In genomic region chr5:111194829-111195228, GRCm38 (mm10) we compare ENCODE assay signal across 15 mouse cellular contexts.
DNase-seq lines count a peak whose midpoint lies in the region; ATAC-seq and TF ChIP-seq lines count a peak whose summit lies in the region.
"Had no signal": no experiment of that assay in that cellular context is flagged by ENCODE, and none has a peak within 500 bp of the region (broad histone marks: within the 10 kb centered on the region; RNA-seq: fewer than 3 reads in every experiment).

No protein-coding gene starts in this region.

- H3K36me3 ChIP-seq in neural tube, embryonic 11.5 days (ENCODE audit: control insufficient read depth, insufficient read depth, low read length), result no peaks in the 10 kb centered on the region
- no peaks in the 10 kb centered on the region for H3K36me3 ChIP-seq in forebrain, postnatal 0 days (ENCODE audit: insufficient read depth)
- H3K36me3 ChIP-seq in midbrain, embryonic 15.5 days (replicated peaks), result no peaks in the 10 kb centered on the region
- H3K36me3 ChIP-seq: embryonic facial prominence, embryonic 10.5 days; limb, embryonic 12.5 days; liver, embryonic 15.5 days had no signal

- no peak overlapping the region for H3K4me2 ChIP-seq in neural tube, embryonic 11.5 days (ENCODE audit: low read depth)
- H3K4me2 ChIP-seq in forebrain, postnatal 0 days (ENCODE audit: low read depth), result no peak overlapping the region
- H3K4me2 ChIP-seq in midbrain, embryonic 15.5 days, result no peak overlapping the region
- H3K4me2 ChIP-seq: limb, embryonic 12.5 days; liver, embryonic 15.5 days had no signal

- no peak for TF ChIP-seq CTCF in forebrain, postnatal 0 days (IDR thresholded peaks at IDR 0.05; ENCODE audit: low read depth)

- no peak overlapping the region for H3K4me3 ChIP-seq in neural tube, embryonic 11.5 days (ENCODE audit: low read depth, low read length)
- H3K4me3 ChIP-seq in forebrain, postnatal 0 days (ENCODE audit: low read depth, low read length), result no peak overlapping the region
- H3K4me3 ChIP-seq in midbrain, embryonic 15.5 days, result no peak overlapping the region
- H3K4me3 ChIP-seq: embryonic facial prominence, embryonic 10.5 days; heart, adult 2 months; limb, embryonic 12.5 days; liver, embryonic 15.5 days had no signal

- peaks cover 15% of the 10 kb centered on the region for H3K4me1 ChIP-seq in neural tube, embryonic 11.5 days (ENCODE audit: control insufficient read depth, insufficient read depth, low read length)
- H3K4me1 ChIP-seq in forebrain, postnatal 0 days (ENCODE audit: insufficient read depth), result peaks cover 20% of the 10 kb centered on the region; the same call in 1 of the 2 replicates
- H3K4me1 ChIP-seq in midbrain, embryonic 15.5 days, result peaks cover 53% of the 10 kb centered on the region

- no peak overlapping the region for H3K27ac ChIP-seq in neural tube, embryonic 11.5 days (ENCODE audit: low read depth, low read length)
- H3K27ac ChIP-seq in forebrain, postnatal 0 days (ENCODE audit: low read depth, low read length), result 0 out of 2 replicates have a peak overlapping the region, but pooled peaks have one; percentile 1
- peak overlapping the region; percentile 4 for H3K27ac ChIP-seq in midbrain, embryonic 15.5 days
- H3K27ac ChIP-seq: embryonic facial prominence, embryonic 10.5 days; heart, adult 2 months; limb, embryonic 12.5 days; liver, embryonic 15.5 days had no signal

- DNase-seq in neural tube, embryonic 11.5 days (ENCODE audit: low spot score), result peak; percentile 7
- DNase-seq in neural tube, embryonic 10.5 days (ENCODE audit: extremely low spot score, low spot score), result no peak
- no peak for DNase-seq in forebrain, postnatal 0 days
- no peak for DNase-seq in cerebellum, postnatal 36 days
- DNase-seq in thymus, postnatal 36 days, result no peak
- DNase-seq in kidney, postnatal 36 days, result no peak
- DNase-seq: heart, adult 2 months; heart, postnatal 10 days; kidney, adult 11 months; right cerebral cortex, postnatal 4 days; thymus, postnatal 4 days had no signal

- 60% methylated on average over 2 of the region's 2 CpGs for WGBS in neural tube, embryonic 11.5 days
- 40% methylated on average over 2 of the region's 2 CpGs for WGBS in forebrain, postnatal 0 days
- WGBS in midbrain, embryonic 15.5 days, result 47% methylated on average over 2 of the region's 2 CpGs

- no peaks in the 10 kb centered on the region for H3K9me3 ChIP-seq in neural tube, embryonic 11.5 days (ENCODE audit: control insufficient read depth, low read length)
- H3K9me3 ChIP-seq in forebrain, postnatal 0 days (ENCODE audit: low read length), result no peaks in the 10 kb centered on the region
- no peaks in the 10 kb centered on the region for H3K9me3 ChIP-seq in midbrain, embryonic 15.5 days
- H3K9me3 ChIP-seq: embryonic facial prominence, embryonic 10.5 days; limb, embryonic 12.5 days; liver, embryonic 15.5 days had no signal

- no peak for ATAC-seq in neural tube, embryonic 11.5 days (ENCODE audit: insufficient read depth, low FRiP score, low TSS enrichment)
- no peak for ATAC-seq in forebrain, postnatal 0 days
- ATAC-seq in midbrain, embryonic 15.5 days (replicated peaks), result no peak

- no peaks in the 10 kb centered on the region for H3K27me3 ChIP-seq in neural tube, embryonic 11.5 days (ENCODE audit: control insufficient read depth, insufficient read depth, low read length)
- H3K27me3 ChIP-seq in forebrain, postnatal 0 days (ENCODE audit: insufficient read depth, low read length), result no peaks in the 10 kb centered on the region
- H3K27me3 ChIP-seq in midbrain, embryonic 15.5 days (replicated peaks), result no peaks in the 10 kb centered on the region

- H3K9ac ChIP-seq in neural tube, embryonic 11.5 days (ENCODE audit: low read length), result no peak overlapping the region
- no peak overlapping the region for H3K9ac ChIP-seq in forebrain, postnatal 0 days
- H3K9ac ChIP-seq in midbrain, embryonic 15.5 days, result no peak overlapping the region
- H3K9ac ChIP-seq: limb, embryonic 12.5 days; liver, embryonic 15.5 days had no signal
